Mouse (Mus musculus): Measurements from ENCODE around the gene Vps37c.

GRCm38 (mm10) chr19:10689470-10690166 is 1.1 kb downstream of the Vps37c start:
- TF ChIP-seq CEBPB (IDR thresholded peaks at IDR 0.05; ENCODE audit: insufficient read depth, poor library complexity, severe bottlenecking), result no peak
- TF ChIP-seq POLR2AphosphoS2 (IDR thresholded peaks at IDR 0.05; ENCODE audit: insufficient read length, low read depth), result no peak
- TF ChIP-seq POLR2A (IDR thresholded peaks at IDR 0.05; ENCODE audit: insufficient read length, low read depth), result no peak
- TF ChIP-seq E2F4 (IDR thresholded peaks at IDR 0.05; ENCODE audit: insufficient read depth), result no peak
- no peak for TF ChIP-seq MAX (IDR thresholded peaks at IDR 0.05; ENCODE audit: low read depth)
- TF ChIP-seq MYOD1 (IDR thresholded peaks at IDR 0.05; ENCODE audit: control insufficient read depth in 1 of 3, insufficient read length in 2 of 3, low read depth in 2 of 3), result no peak
- TF ChIP-seq TCF3 (IDR thresholded peaks at IDR 0.05; ENCODE audit: insufficient read length, low read depth), result no peak
